Comparison of ENCODE assay signal across 19 mouse cellular contexts in the genomic region with DNA sequence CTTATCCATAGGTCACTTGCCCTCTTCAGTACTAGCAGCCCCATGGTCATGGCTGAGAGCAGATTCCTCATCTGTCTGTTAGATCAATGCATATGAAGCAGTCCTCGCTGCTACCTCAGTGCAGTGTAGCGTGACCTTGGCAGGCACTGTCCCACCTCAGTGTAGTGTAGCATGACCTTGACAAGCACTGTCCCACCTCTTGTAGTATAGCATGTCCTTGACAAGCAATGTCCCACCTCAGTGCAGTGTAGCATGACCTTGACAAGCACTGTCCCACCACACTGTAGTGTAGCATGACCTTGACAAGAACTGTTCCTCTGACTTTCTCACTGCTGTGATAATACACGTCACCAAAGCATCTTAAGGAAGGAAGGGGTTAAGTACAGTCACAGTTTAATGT.
DNase-seq lines count a peak whose midpoint lies in the region; ATAC-seq and TF ChIP-seq lines count a peak whose summit lies in the region.
"Had no signal": no experiment of that assay in that cellular context is flagged by ENCODE, and none has a peak within 500 bp of the region (broad histone marks: within the 10 kb centered on the region; RNA-seq: fewer than 3 reads in every experiment).

No protein-coding gene starts in this region.

- H3K27me3 ChIP-seq in heart, embryonic 12.5 days (replicated peaks) = no peaks in the 10 kb centered on the region
- H3K27me3 ChIP-seq in limb, embryonic 11.5 days (ENCODE audit: control insufficient read depth, insufficient read depth, low read length) = no peaks in the 10 kb centered on the region
- no peaks in the 10 kb centered on the region for H3K27me3 ChIP-seq in limb, embryonic 10.5 days (ENCODE audit: low read depth, poor library complexity, severe bottlenecking)
- H3K27me3 ChIP-seq in neural tube, embryonic 11.5 days (ENCODE audit: control insufficient read depth, insufficient read depth, low read length) = no peaks in the 10 kb centered on the region
- H3K27me3 ChIP-seq in neural tube, embryonic 15.5 days (replicated peaks) = no peaks in the 10 kb centered on the region
- no peaks in the 10 kb centered on the region for H3K27me3 ChIP-seq in stomach, postnatal 0 days (ENCODE audit: control insufficient read depth, insufficient read depth, low read length)
- H3K27me3 ChIP-seq: embryonic facial prominence, embryonic 15.5 days had no signal

- H3K27ac ChIP-seq in heart, embryonic 12.5 days (ENCODE audit: poor library complexity, severe bottlenecking) = no peak overlapping the region
- no peak overlapping the region for H3K27ac ChIP-seq in limb, embryonic 11.5 days (replicated peaks; ENCODE audit: low read depth, low read length)
- no peak overlapping the region for H3K27ac ChIP-seq in limb, embryonic 10.5 days
- H3K27ac ChIP-seq in neural tube, embryonic 11.5 days (ENCODE audit: low read depth, low read length) = no peak overlapping the region
- no peak overlapping the region for H3K27ac ChIP-seq in neural tube, embryonic 15.5 days (replicated peaks)
- no peak overlapping the region for H3K27ac ChIP-seq in stomach, postnatal 0 days (replicated peaks)
- H3K27ac ChIP-seq: embryonic facial prominence, embryonic 15.5 days; gastrocnemius, adult 2 months; heart, adult 2 months had no signal

- intact Hi-C loops in left cerebral cortex, postnatal 4 days (cut with DNase I) = no loop called here

- ATAC-seq in heart, embryonic 12.5 days (ENCODE audit: insufficient number of reproducible peaks, low FRiP score) = peak; percentile 40; the same call in 1 of the 2 replicates
- ATAC-seq in limb, embryonic 11.5 days (ENCODE audit: insufficient number of reproducible peaks, low FRiP score, low TSS enrichment, low read depth) = 0 out of 2 replicates have a peak, but pooled peaks have one; percentile 39
- peak; percentile 54; the same call in 1 of the 2 replicates for ATAC-seq in neural tube, embryonic 11.5 days (ENCODE audit: insufficient read depth, low FRiP score, low TSS enrichment)
- ATAC-seq in neural tube, embryonic 15.5 days (ENCODE audit: low FRiP score) = no peak
- ATAC-seq in stomach, postnatal 0 days (ENCODE audit: low FRiP score, low TSS enrichment) = 0 out of 2 replicates have a peak, but pooled peaks have one; percentile 32
- ATAC-seq: forebrain, embryonic 16.5 days had no signal

- no peak overlapping the region for H3K9ac ChIP-seq in heart, embryonic 12.5 days
- no peak overlapping the region for H3K9ac ChIP-seq in limb, embryonic 11.5 days (ENCODE audit: low read length)
- H3K9ac ChIP-seq in neural tube, embryonic 11.5 days (ENCODE audit: low read length) = no peak overlapping the region
- H3K9ac ChIP-seq in neural tube, embryonic 15.5 days (replicated peaks) = no peak overlapping the region
- H3K9ac ChIP-seq in stomach, postnatal 0 days (ENCODE audit: low read length) = no peak overlapping the region
- H3K9ac ChIP-seq: embryonic facial prominence, embryonic 15.5 days had no signal

- WGBS in heart, embryonic 12.5 days = 85% methylated on average over 3 of the region's 3 CpGs
- 87% methylated on average over 3 of the region's 3 CpGs for WGBS in limb, embryonic 11.5 days
- WGBS in limb, embryonic 10.5 days = 97% methylated on average over 3 of the region's 3 CpGs
- WGBS in neural tube, embryonic 11.5 days = 87% methylated on average over 3 of the region's 3 CpGs
- WGBS in neural tube, embryonic 15.5 days = 90% methylated on average over 3 of the region's 3 CpGs
- 88% methylated on average over 3 of the region's 3 CpGs for WGBS in stomach, postnatal 0 days

- no peak for DNase-seq in heart, adult 11 months
- DNase-seq in limb, embryonic 11.5 days (ENCODE audit: low spot score) = no peak
- DNase-seq in limb, embryonic 10.5 days (ENCODE audit: low spot score) = no peak
- no peak for DNase-seq in neural tube, embryonic 11.5 days (ENCODE audit: low spot score)
- no peak for DNase-seq in stomach, postnatal 0 days (ENCODE audit: low spot score)
- DNase-seq in left cerebral cortex, postnatal 4 days = no peak
- DNase-seq: adrenal gland, adult 8-10 months; cerebellum, adult 11-12 months; gastrocnemius, adult 2 months; heart, adult 2 months; kidney, postnatal 10 days; layer of hippocampus, adult 9-11 months; lung, postnatal 10 days; retina, postnatal 1 day had no signal

- TF ChIP-seq EP300 in stomach, postnatal 0 days (optimal IDR thresholded peaks at IDR 0.05) = no peak

- no peak overlapping the region for H3K4me3 ChIP-seq in heart, embryonic 12.5 days
- H3K4me3 ChIP-seq in limb, embryonic 11.5 days (ENCODE audit: low read depth, low read length) = no peak overlapping the region
- no peak overlapping the region for H3K4me3 ChIP-seq in limb, embryonic 10.5 days
- no peak overlapping the region for H3K4me3 ChIP-seq in neural tube, embryonic 11.5 days (ENCODE audit: low read depth, low read length)
- H3K4me3 ChIP-seq in neural tube, embryonic 15.5 days (replicated peaks) = no peak overlapping the region
- H3K4me3 ChIP-seq in stomach, postnatal 0 days (ENCODE audit: low read depth, low read length) = no peak overlapping the region
- H3K4me3 ChIP-seq: embryonic facial prominence, embryonic 15.5 days; gastrocnemius, adult 2 months; heart, adult 2 months had no signal

- no peaks in the 10 kb centered on the region for H3K4me1 ChIP-seq in heart, embryonic 12.5 days (replicated peaks)
- no peaks in the 10 kb centered on the region for H3K4me1 ChIP-seq in limb, embryonic 11.5 days (ENCODE audit: control insufficient read depth, insufficient read depth, low read length)
- H3K4me1 ChIP-seq in limb, embryonic 10.5 days = no peaks in the 10 kb centered on the region
- H3K4me1 ChIP-seq in neural tube, embryonic 11.5 days (ENCODE audit: control insufficient read depth, insufficient read depth, low read length) = no peaks in the 10 kb centered on the region
- no peaks in the 10 kb centered on the region for H3K4me1 ChIP-seq in neural tube, embryonic 15.5 days
- no peaks in the 10 kb centered on the region for H3K4me1 ChIP-seq in stomach, postnatal 0 days (replicated peaks; ENCODE audit: control insufficient read depth, insufficient read depth)
- H3K4me1 ChIP-seq: embryonic facial prominence, embryonic 15.5 days had no signal

- TF ChIP-seq CTCF in stomach, postnatal 0 days (IDR thresholded peaks at IDR 0.05; ENCODE audit: low read depth) = no peak

- H3K9me3 ChIP-seq in heart, embryonic 12.5 days (replicated peaks) = no peaks in the 10 kb centered on the region
- H3K9me3 ChIP-seq in limb, embryonic 11.5 days (ENCODE audit: control insufficient read depth, low read length) = no peaks in the 10 kb centered on the region
- H3K9me3 ChIP-seq in limb, embryonic 10.5 days (replicated peaks) = no peaks in the 10 kb centered on the region; the same call in 1 of the 2 replicates
- no peaks in the 10 kb centered on the region for H3K9me3 ChIP-seq in neural tube, embryonic 11.5 days (ENCODE audit: control insufficient read depth, low read length)
- H3K9me3 ChIP-seq in neural tube, embryonic 15.5 days (replicated peaks) = no peaks in the 10 kb centered on the region
- H3K9me3 ChIP-seq in stomach, postnatal 0 days (ENCODE audit: control insufficient read depth, low read length) = no peaks in the 10 kb centered on the region
- H3K9me3 ChIP-seq: embryonic facial prominence, embryonic 15.5 days; G1E had no signal

- no peak overlapping the region for H3K4me2 ChIP-seq in heart, embryonic 12.5 days
- H3K4me2 ChIP-seq in limb, embryonic 11.5 days (ENCODE audit: low read depth, severe bottlenecking) = no peak overlapping the region
- no peak overlapping the region for H3K4me2 ChIP-seq in neural tube, embryonic 11.5 days (ENCODE audit: low read depth)
- H3K4me2 ChIP-seq in neural tube, embryonic 15.5 days = no peak overlapping the region
- no peak overlapping the region for H3K4me2 ChIP-seq in stomach, postnatal 0 days (replicated peaks; ENCODE audit: low read depth)
- H3K4me2 ChIP-seq: embryonic facial prominence, embryonic 15.5 days had no signal

- peaks cover 14% of the 10 kb centered on the region for H3K36me3 ChIP-seq in heart, embryonic 12.5 days
- no peaks in the 10 kb centered on the region for H3K36me3 ChIP-seq in limb, embryonic 11.5 days (ENCODE audit: control insufficient read depth, insufficient read depth, low read length)
- H3K36me3 ChIP-seq in limb, embryonic 10.5 days = 0 out of 2 replicates have a peak, but pooled peaks cover 2% of the 10 kb centered on the region
- no peaks in the 10 kb centered on the region for H3K36me3 ChIP-seq in neural tube, embryonic 11.5 days (ENCODE audit: control insufficient read depth, insufficient read depth, low read length)
- 0 out of 2 replicates have a peak, but pooled peaks cover 7% of the 10 kb centered on the region for H3K36me3 ChIP-seq in neural tube, embryonic 15.5 days
- H3K36me3 ChIP-seq in stomach, postnatal 0 days (ENCODE audit: control insufficient read depth, insufficient read depth, low read length) = no peaks in the 10 kb centered on the region; the same call in 1 of the 2 replicates
